Mouse (Mus musculus) E14TG2a.4 (cell line): ENCODE measurements around the gene Ing4.

ENCODE experiments used
- CTCF ChIP-seq: conservative IDR thresholded peaks from 2 replicates; pipeline ENCODE4 v1.5.1; 2014; ENCODE audit warnings: low read length
- NANOG ChIP-seq: IDR thresholded peaks from 2 replicates; pipeline ENCODE4 v1.6.1; 2014; ENCODE audit warnings: borderline replicate concordance, low read length, mixed read lengths
- POU5F1 ChIP-seq: IDR thresholded peaks from 2 replicates; pipeline ENCODE4 v1.6.1; 2014; ENCODE audit warnings: low read length, borderline replicate concordance

DNA sequence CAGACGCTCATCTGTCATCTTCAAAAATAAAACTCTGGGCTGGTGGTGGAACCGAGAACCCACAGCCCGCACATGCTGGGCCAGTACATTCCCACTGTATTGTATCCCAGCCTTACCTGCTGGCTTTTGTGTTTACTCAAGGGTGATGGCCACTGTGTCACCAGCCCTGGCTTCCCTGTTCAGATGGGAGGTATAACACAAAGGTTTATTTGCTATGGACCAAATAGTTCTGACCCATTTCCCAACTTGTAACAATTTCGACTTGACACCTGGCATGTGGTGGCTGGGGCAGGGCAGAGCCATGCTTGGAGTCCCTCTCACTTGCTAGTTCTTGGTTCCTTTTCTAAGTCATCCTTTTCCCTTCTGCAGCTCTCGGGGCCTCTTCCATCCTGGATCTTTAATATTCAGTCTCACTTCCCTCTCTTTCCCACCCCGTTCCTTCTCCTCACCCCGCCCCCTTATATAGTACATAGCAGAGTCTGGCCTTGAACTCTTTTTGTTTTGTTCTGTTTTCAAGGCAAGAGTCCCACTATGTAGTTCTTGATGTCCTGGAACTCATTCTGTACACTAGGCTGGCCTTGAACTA, 43.3 kb downstream of the Ing4 start:
- TF ChIP-seq CTCF (no peak), NANOG (no peak), POU5F1 (no peak)
